Mouse (Mus musculus): ENCODE data around the gene Gm20671.

- TF ChIP-seq CTCF (IDR thresholded peaks at IDR 0.05; ENCODE audit: control insufficient read depth, insufficient read depth, insufficient read length) (no peak), MYOD1 (IDR thresholded peaks at IDR 0.05; ENCODE audit: control insufficient read depth, insufficient read length, low read depth) (no peak), MAX (IDR thresholded peaks at IDR 0.05) (no peak)
Observed at GRCm38 (mm10) chr5:32781596-32781995, 45.3 kb downstream of the Gm20671 start.
